Mouse (Mus musculus) embryonic facial prominence, embryonic 15.5 days (tissue): ENCODE measurements around the gene Myh9. TPM values are rescaled to one million over a fixed set of nuclear protein-coding genes. Genes with fewer than 3 reads are reported as not detected.

Experiments
- ATAC-seq: fragments of 200-750 bp; cut with Nextera tagmentation; 2 replicates; pipeline ENCODE4 v1.8.0; 2017; ENCODE audit warnings: low read depth, moderate TSS enrichment; ENCODE audit not compliant: insufficient number of reproducible peaks, low FRiP score, low TSS enrichment
- H3K27ac ChIP-seq: fragments of 300-500 bp; sonication (generic); replicated peaks from 2 replicates; pipeline ENCODE4 v1.5.1; 2015; ENCODE audit warnings: mild to moderate bottlenecking, inconsistent platforms
- H3K27me3 ChIP-seq: fragments of 300-500 bp; sonication (generic); 2 replicates; pipeline ENCODE4 v1.6.1; 2015; ENCODE audit warnings: inconsistent platforms
- H3K36me3 ChIP-seq: fragments of 300-500 bp; sonication (generic); 2 replicates; pipeline ENCODE4 v1.6.1; 2015; ENCODE audit warnings: mild to moderate bottlenecking, inconsistent platforms
- H3K4me1 ChIP-seq: fragments of 300-500 bp; sonication (generic); 2 replicates; pipeline ENCODE4 v1.6.1; 2015; ENCODE audit warnings: inconsistent platforms
- H3K4me2 ChIP-seq: fragments of 300-500 bp; sonication (generic); replicated peaks from 2 replicates; pipeline ENCODE4 v1.6.1; 2015; ENCODE audit warnings: mild to moderate bottlenecking, inconsistent platforms
- H3K4me3 ChIP-seq: fragments of 300-500 bp; sonication (generic); replicated peaks from 2 replicates; pipeline ENCODE4 v1.5.1; 2015; ENCODE audit warnings: mild to moderate bottlenecking, inconsistent platforms
- H3K9ac ChIP-seq: fragments of 300-500 bp; sonication (generic); 2 replicates; pipeline ENCODE4 v1.6.1; 2015; ENCODE audit warnings: inconsistent platforms
- H3K9me3 ChIP-seq: fragments of 300-500 bp; sonication (generic); replicated peaks from 2 replicates; pipeline ENCODE4 v1.6.1; 2016; ENCODE audit warnings: inconsistent platforms
- WGBS: fragments of 180-500 bp; shearing (Covaris S2); methylation state at CpG from one replicate; pipeline ENCODE4 v1.1.7; 2015; 5-methylcytosine and 5-hydroxymethylcytosine counted together
- polyA plus RNA-seq: library from polyadenylated mRNA; unstranded; fragments of >200 nt; fragmentation: Nextera tagmentation; extraction: Ambion mirVana; gene quantifications from 2 replicates; pipeline ENCODE4 v1.2.1, GENCODE M21; 2015

Gene Myh9
- polyA plus RNA-seq, 1 experiment from 2014 or later: 41.1 TPM

- peaks cover 66% of the 10 kb centered on the region for H3K4me1 ChIP-seq
These were observed 16.6 kb downstream of the Myh9 start for GRCm38 (mm10) chr15:77825382-77825781.

GRCm38 (mm10) chr15:77824321-77824720, 17.7 kb downstream of the Myh9 start:
- whole genome bisulfite sequencing: 93% methylated on average over 1 of the region's 1 CpGs
- H3K4me3 ChIP-seq: no peak overlapping the region

More at GRCm38 (mm10) chr15:77825382-77825781, 16.6 kb downstream of the Myh9 start:
- H3K27me3 ChIP-seq: no peaks in the 10 kb centered on the region
- no peaks in the 10 kb centered on the region for H3K9me3 ChIP-seq
- H3K4me3 ChIP-seq: no peak overlapping the region
- no peak overlapping the region for H3K27ac ChIP-seq
- no peak for ATAC-seq
- H3K4me2 ChIP-seq: no peak overlapping the region
- 90% methylated on average over 1 of the region's 1 CpGs for WGBS
- no peak overlapping the region for H3K9ac ChIP-seq
- no peaks in the 10 kb centered on the region for H3K36me3 ChIP-seq

GRCm38 (mm10) chr15:77823634-77824033, 18.3 kb downstream of the Myh9 start:
- ATAC-seq: no peak
- WGBS: 39% methylated on average over 3 of the region's 3 CpGs
- peak overlapping the region; percentile 80 for H3K27ac ChIP-seq
- H3K9ac ChIP-seq: no peak overlapping the region
- no peaks in the 10 kb centered on the region for H3K36me3 ChIP-seq
- H3K4me1 ChIP-seq: peaks cover 76% of the 10 kb centered on the region
- no peak overlapping the region for H3K4me3 ChIP-seq
- no peaks in the 10 kb centered on the region for H3K9me3 ChIP-seq
- H3K27me3 ChIP-seq: no peaks in the 10 kb centered on the region
- H3K4me2 ChIP-seq: no peak overlapping the region

More at GRCm38 (mm10) chr15:77824321-77824720, 17.7 kb downstream of the Myh9 start:
- Histone ChIP-seq H3K9ac (no peak overlapping the region), H3K9me3 (no peaks in the 10 kb centered on the region), H3K27ac (no peak overlapping the region), H3K27me3 (no peaks in the 10 kb centered on the region), H3K4me2 (no peak overlapping the region), H3K36me3 (no peaks in the 10 kb centered on the region), H3K4me1 (peaks cover 70% of the 10 kb centered on the region)
- no peak for ATAC-seq

- no peak overlapping the region for H3K4me3 ChIP-seq
- H3K36me3 ChIP-seq: no peaks in the 10 kb centered on the region
- peaks cover 78% of the 10 kb centered on the region for H3K4me1 ChIP-seq
- no peaks in the 10 kb centered on the region for H3K9me3 ChIP-seq
- 61% methylated on average over 6 of the region's 6 CpGs for WGBS
- no peaks in the 10 kb centered on the region for H3K27me3 ChIP-seq
- H3K9ac ChIP-seq: no peak overlapping the region
- peak overlapping the region; percentile 80 for H3K27ac ChIP-seq
- ATAC-seq: no peak
- H3K4me2 ChIP-seq: no peak overlapping the region
These were observed 18.8 kb downstream of the Myh9 start for GRCm38 (mm10) chr15:77823196-77823595.

- H3K27ac ChIP-seq: peak overlapping the region; percentile 80
- H3K36me3 ChIP-seq: no peaks in the 10 kb centered on the region
- peaks cover 79% of the 10 kb centered on the region for H3K4me1 ChIP-seq
- no peaks in the 10 kb centered on the region for H3K9me3 ChIP-seq
- no peak for ATAC-seq
- 56% methylated on average over 2 of the region's 2 CpGs for WGBS
- H3K9ac ChIP-seq: no peak overlapping the region
- no peak overlapping the region for H3K4me2 ChIP-seq
- no peak overlapping the region for H3K4me3 ChIP-seq
- H3K27me3 ChIP-seq: no peaks in the 10 kb centered on the region
These were observed 19.3 kb downstream of the Myh9 start for GRCm38 (mm10) chr15:77822671-77823070.

GRCm38 (mm10) chr15:77822057-77822466, 19.9 kb downstream of the Myh9 start:
- peak overlapping the region; percentile 80 for H3K27ac ChIP-seq
- H3K4me1 ChIP-seq: peaks cover 79% of the 10 kb centered on the region
- WGBS: 37% methylated on average over 5 of the region's 5 CpGs
- no peak overlapping the region for H3K4me2 ChIP-seq
- H3K36me3 ChIP-seq: no peaks in the 10 kb centered on the region
- H3K9me3 ChIP-seq: no peaks in the 10 kb centered on the region
- ATAC-seq: no peak
- no peak overlapping the region for H3K4me3 ChIP-seq
- H3K27me3 ChIP-seq: no peaks in the 10 kb centered on the region
- H3K9ac ChIP-seq: no peak overlapping the region

GRCm38 (mm10) chr15:77821424-77821823, 20.6 kb downstream of the Myh9 start:
- no peaks in the 10 kb centered on the region for H3K36me3 ChIP-seq
- H3K9ac ChIP-seq: no peak overlapping the region
- H3K9me3 ChIP-seq: no peaks in the 10 kb centered on the region
- peaks cover 81% of the 10 kb centered on the region for H3K4me1 ChIP-seq
- no peak overlapping the region for H3K4me3 ChIP-seq
- 0 out of 2 replicates have a peak, but pooled peaks have one; percentile 11 for ATAC-seq
- H3K4me2 ChIP-seq: no peak overlapping the region
- WGBS: 39% methylated on average over 7 of the region's 7 CpGs
- H3K27ac ChIP-seq: peak overlapping the region; percentile 80
- no peaks in the 10 kb centered on the region for H3K27me3 ChIP-seq

- H3K9ac ChIP-seq: no peak overlapping the region
- peaks cover 89% of the 10 kb centered on the region for H3K4me1 ChIP-seq
- no peaks in the 10 kb centered on the region for H3K27me3 ChIP-seq
- peak overlapping the region; percentile 80 for H3K27ac ChIP-seq
- no peak overlapping the region for H3K4me2 ChIP-seq
- H3K9me3 ChIP-seq: no peaks in the 10 kb centered on the region
- no peaks in the 10 kb centered on the region for H3K36me3 ChIP-seq
- WGBS: 33% methylated on average over 3 of the region's 3 CpGs
- H3K4me3 ChIP-seq: no peak overlapping the region
- no peak for ATAC-seq
These were observed 21.4 kb downstream of the Myh9 start for GRCm38 (mm10) chr15:77820480-77821163.

GRCm38 (mm10) chr15:77819894-77820387, 22.0 kb downstream of the Myh9 start:
- no peak for ATAC-seq
- Histone ChIP-seq H3K4me1 (peaks cover 92% of the 10 kb centered on the region), H3K4me2 (no peak overlapping the region), H3K4me3 (no peak overlapping the region), H3K27me3 (no peaks in the 10 kb centered on the region), H3K27ac (peak overlapping the region; percentile 80), H3K36me3 (no peaks in the 10 kb centered on the region), H3K9me3 (no peaks in the 10 kb centered on the region), H3K9ac (no peak overlapping the region)
- WGBS: 52% methylated on average over 10 of the region's 10 CpGs

GRCm38 (mm10) chr15:77818556-77819158, 23.3 kb downstream of the Myh9 start:
- H3K4me3 ChIP-seq: no peak overlapping the region
- ATAC-seq: no peak
- no peaks in the 10 kb centered on the region for H3K9me3 ChIP-seq
- H3K4me1 ChIP-seq: peaks cover 96% of the 10 kb centered on the region
- WGBS: 75% methylated on average over 15 of the region's 15 CpGs
- no peak overlapping the region for H3K4me2 ChIP-seq
- H3K27ac ChIP-seq: peak overlapping the region; percentile 12; the same call in 1 of the 2 replicates
- H3K27me3 ChIP-seq: no peaks in the 10 kb centered on the region
- H3K9ac ChIP-seq: no peak overlapping the region
- H3K36me3 ChIP-seq: no peaks in the 10 kb centered on the region

GRCm38 (mm10) chr15:77817417-77817816, 24.6 kb downstream of the Myh9 start:
- no peak overlapping the region for H3K9ac ChIP-seq
- peak overlapping the region; percentile 36; the same call in 1 of the 2 replicates for H3K27ac ChIP-seq
- ATAC-seq: no peak

More at GRCm38 (mm10) chr15:77817417-77817816, 24.6 kb downstream of the Myh9 start:
- WGBS: 56% methylated on average over 7 of the region's 7 CpGs
- Histone ChIP-seq H3K4me3 (no peak overlapping the region), H3K27me3 (no peaks in the 10 kb centered on the region), H3K36me3 (peaks cover 7% of the 10 kb centered on the region), H3K4me2 (no peak overlapping the region), H3K4me1 (peaks cover 86% of the 10 kb centered on the region), H3K9me3 (no peaks in the 10 kb centered on the region)
